Mouse (Mus musculus) embryonic facial prominence, embryonic 14.5 days (tissue): Measurements from ENCODE around the gene B4galt2. TPM values are rescaled to one million over a fixed set of nuclear protein-coding genes. Genes with fewer than 3 reads are reported as not detected.

Source experiments
- polyA plus RNA-seq: library from polyadenylated mRNA; unstranded; fragments of >200 nt; fragmentation: Nextera tagmentation; extraction: Ambion mirVana; gene quantifications from 2 replicates; pipeline ENCODE4 v1.2.1, GENCODE M21; 2014

The B4galt2 gene
- polyA plus RNA-seq, 1 experiment from 2014 or later, result 34.3 TPM

Other genes starting within 250 kb of the B4galt2 start
- gene Dmap1, start 201.2 kb downstream of the B4galt2 start, polyA plus RNA-seq, result 56.2 and 66.1 TPM in 2 replicates
- not detected in 2 replicates for gene Gm12845, start 159.1 kb downstream of the B4galt2 start, polyA plus RNA-seq
- not detected in 2 replicates for gene Klf17, start 117.8 kb downstream of the B4galt2 start, polyA plus RNA-seq
- 5.5 and 10.4 TPM in 2 replicates for gene Slc6a9, start 49.0 kb downstream of the B4galt2 start, polyA plus RNA-seq
- 2.3 and 3.3 TPM in 2 replicates for gene Ccdc24, start 10.9 kb downstream of the B4galt2 start, polyA plus RNA-seq
- 199 and 230 TPM in 2 replicates for gene Atp6v0b, start 3.8 kb upstream of the B4galt2 start, polyA plus RNA-seq
- gene Dph2, start 8.5 kb upstream of the B4galt2 start, polyA plus RNA-seq, result 13.4 and 15.0 TPM in 2 replicates
- gene Ipo13, start 31.5 kb upstream of the B4galt2 start, polyA plus RNA-seq, result 38.2 and 40.6 TPM in 2 replicates
- gene Artn, start 46.3 kb upstream of the B4galt2 start, polyA plus RNA-seq, result 2.1 and 2.8 TPM in 2 replicates